Mouse (Mus musculus): ENCODE measurements at regions not wholly inside any gene's neighbourhood (a gene's known extent, or its start where the extent isn't known, plus 50 kb on each side); places are given as distances from the start of the nearest gene placed in this dataset.

GRCm38 (mm10) chr3:144098762-144099161 lies 106.3 kb downstream of the Lmo4 start:
- Histone ChIP-seq H3K4me1 (ENCODE audit: control insufficient read depth in 2 of 2, insufficient read depth in 2 of 2, low read length in 2 of 2, poor library complexity in 1 of 2) (no peaks in the 10 kb centered on the region), H3K9me3 (ENCODE audit: control insufficient read depth, insufficient read depth, low read depth, low read length) (no peaks in the 10 kb centered on the region), H3K27ac (ENCODE audit: insufficient read depth, low read depth, low read length, poor library complexity, severe bottlenecking) (no peak overlapping the region), H3K9ac (ENCODE audit: insufficient read depth, low read depth, low read length, poor library complexity, severe bottlenecking) (no peak overlapping the region), H3K4me3 (ENCODE audit: insufficient read depth in 1 of 2, low read depth in 1 of 2, low read length in 2 of 2, poor library complexity in 1 of 2, severe bottlenecking in 1 of 2) (no peak overlapping the region), H3K36me3 (ENCODE audit: control insufficient read depth, insufficient read depth, low read length, poor library complexity, severe bottlenecking) (no peaks in the 10 kb centered on the region)
- in situ Hi-C loops (cut with MboI; ENCODE audit: low sequenced_read_pairs in 2 of 2, unreplicated experiment in 2 of 2), result no loop called here
- TF ChIP-seq ZNF384 (IDR thresholded peaks at IDR 0.05; ENCODE audit: low read depth, low read length) (no peak), HCFC1 (IDR thresholded peaks at IDR 0.05; ENCODE audit: borderline replicate concordance, insufficient read depth, low read length) (no peak), MAFK (IDR thresholded peaks at IDR 0.05; ENCODE audit: insufficient read depth, low read depth, low read length) (no peak), CHD2 (IDR thresholded peaks at IDR 0.05; ENCODE audit: low read depth, low read length) (no peak), ZC3H11A (IDR thresholded peaks at IDR 0.05; ENCODE audit: borderline replicate concordance, low read depth, low read length) (no peak)
- no peak for DNase-seq (ENCODE audit: low read depth, low spot score)

- H3K9ac ChIP-seq (ENCODE audit: insufficient read depth, low read depth, low read length, poor library complexity, severe bottlenecking), result no peak overlapping the region
- no peak overlapping the region for H3K27ac ChIP-seq (ENCODE audit: insufficient read depth, low read depth, low read length, poor library complexity, severe bottlenecking)
- in situ Hi-C loops (cut with MboI; ENCODE audit: low sequenced_read_pairs in 2 of 2, unreplicated experiment in 2 of 2), result no loop called here
- no peak overlapping the region for H3K4me3 ChIP-seq (ENCODE audit: insufficient read depth in 1 of 2, low read depth in 1 of 2, low read length in 2 of 2, poor library complexity in 1 of 2, severe bottlenecking in 1 of 2)
- no peaks in the 10 kb centered on the region for H3K4me1 ChIP-seq (ENCODE audit: control insufficient read depth in 2 of 2, insufficient read depth in 2 of 2, low read length in 2 of 2, poor library complexity in 1 of 2)
- DNase-seq (ENCODE audit: low read depth, low spot score), result no peak
- no peaks in the 10 kb centered on the region for H3K36me3 ChIP-seq (ENCODE audit: control insufficient read depth, insufficient read depth, low read length, poor library complexity, severe bottlenecking)
- H3K9me3 ChIP-seq (ENCODE audit: control insufficient read depth, insufficient read depth, low read depth, low read length), result no peaks in the 10 kb centered on the region
- TF ChIP-seq HCFC1 (IDR thresholded peaks at IDR 0.05; ENCODE audit: borderline replicate concordance, insufficient read depth, low read length) (no peak), CHD2 (IDR thresholded peaks at IDR 0.05; ENCODE audit: low read depth, low read length) (no peak), ZC3H11A (IDR thresholded peaks at IDR 0.05; ENCODE audit: borderline replicate concordance, low read depth, low read length) (no peak), ZNF384 (IDR thresholded peaks at IDR 0.05; ENCODE audit: low read depth, low read length) (no peak), MAFK (IDR thresholded peaks at IDR 0.05; ENCODE audit: insufficient read depth, low read depth, low read length) (no peak)
These were observed 113.8 kb downstream of the Lmo4 start for GRCm38 (mm10) chr3:144091231-144091630.

- in situ Hi-C loops (cut with MboI; ENCODE audit: low sequenced_read_pairs in 2 of 2, unreplicated experiment in 2 of 2), result no loop called here
- no peak for TF ChIP-seq ZC3H11A (IDR thresholded peaks at IDR 0.05; ENCODE audit: borderline replicate concordance, low read depth, low read length)
- no peak for TF ChIP-seq HCFC1 (IDR thresholded peaks at IDR 0.05; ENCODE audit: borderline replicate concordance, insufficient read depth, low read length)
- no peak for TF ChIP-seq ZNF384 (IDR thresholded peaks at IDR 0.05; ENCODE audit: low read depth, low read length)
- no peak for TF ChIP-seq MAFK (IDR thresholded peaks at IDR 0.05; ENCODE audit: insufficient read depth, low read depth, low read length)
- no peak for TF ChIP-seq CHD2 (IDR thresholded peaks at IDR 0.05; ENCODE audit: low read depth, low read length)
- no peak overlapping the region for H3K9ac ChIP-seq (ENCODE audit: insufficient read depth, low read depth, low read length, poor library complexity, severe bottlenecking)
These were observed 115.2 kb downstream of the Lmo4 start for GRCm38 (mm10) chr3:144089790-144090256.

GRCm38 (mm10) chr3:144088261-144088884 lies 116.6 kb downstream of the Lmo4 start:
- DNase-seq (ENCODE audit: low read depth, low spot score), result no peak
- no peaks in the 10 kb centered on the region for H3K4me1 ChIP-seq (ENCODE audit: control insufficient read depth in 2 of 2, insufficient read depth in 2 of 2, low read length in 2 of 2, poor library complexity in 1 of 2)
- H3K4me3 ChIP-seq (ENCODE audit: insufficient read depth in 1 of 2, low read depth in 1 of 2, low read length in 2 of 2, poor library complexity in 1 of 2, severe bottlenecking in 1 of 2), result no peak overlapping the region
- in situ Hi-C loops (cut with MboI; ENCODE audit: low sequenced_read_pairs in 2 of 2, unreplicated experiment in 2 of 2), result no loop called here
- no peak overlapping the region for H3K9ac ChIP-seq (ENCODE audit: insufficient read depth, low read depth, low read length, poor library complexity, severe bottlenecking)
- no peak for TF ChIP-seq HCFC1 (IDR thresholded peaks at IDR 0.05; ENCODE audit: borderline replicate concordance, insufficient read depth, low read length)
- no peak for TF ChIP-seq MAFK (IDR thresholded peaks at IDR 0.05; ENCODE audit: insufficient read depth, low read depth, low read length)
- no peak for TF ChIP-seq CHD2 (IDR thresholded peaks at IDR 0.05; ENCODE audit: low read depth, low read length)
- TF ChIP-seq ZNF384 (IDR thresholded peaks at IDR 0.05; ENCODE audit: low read depth, low read length), result no peak
- TF ChIP-seq ZC3H11A (IDR thresholded peaks at IDR 0.05; ENCODE audit: borderline replicate concordance, low read depth, low read length), result no peak
- H3K27ac ChIP-seq (ENCODE audit: insufficient read depth, low read depth, low read length, poor library complexity, severe bottlenecking), result no peak overlapping the region
- no peaks in the 10 kb centered on the region for H3K9me3 ChIP-seq (ENCODE audit: control insufficient read depth, insufficient read depth, low read depth, low read length)
- H3K36me3 ChIP-seq (ENCODE audit: control insufficient read depth, insufficient read depth, low read length, poor library complexity, severe bottlenecking), result no peaks in the 10 kb centered on the region

More at GRCm38 (mm10) chr3:144089790-144090256, 115.2 kb downstream of the Lmo4 start:
- Histone ChIP-seq H3K4me1 (ENCODE audit: control insufficient read depth in 2 of 2, insufficient read depth in 2 of 2, low read length in 2 of 2, poor library complexity in 1 of 2) (no peaks in the 10 kb centered on the region), H3K9me3 (ENCODE audit: control insufficient read depth, insufficient read depth, low read depth, low read length) (no peaks in the 10 kb centered on the region), H3K36me3 (ENCODE audit: control insufficient read depth, insufficient read depth, low read length, poor library complexity, severe bottlenecking) (no peaks in the 10 kb centered on the region), H3K4me3 (ENCODE audit: insufficient read depth in 1 of 2, low read depth in 1 of 2, low read length in 2 of 2, poor library complexity in 1 of 2, severe bottlenecking in 1 of 2) (no peak overlapping the region), H3K27ac (ENCODE audit: insufficient read depth, low read depth, low read length, poor library complexity, severe bottlenecking) (no peak overlapping the region)
- DNase-seq (ENCODE audit: low read depth, low spot score), result no peak
